Mouse (Mus musculus) forebrain, embryonic 15.5 days (tissue): ENCODE measurements around the gene Hist2h3c1. TPM values are rescaled to one million over a fixed set of nuclear protein-coding genes. Genes with fewer than 3 reads are reported as not detected.

Experiments
- ATAC-seq: fragments of 200-750 bp; cut with Nextera tagmentation; replicated peaks from 2 replicates; pipeline ENCODE4 v1.8.0; 2017; ENCODE audit warnings: mild to moderate bottlenecking, moderate TSS enrichment, moderate library complexity
- H3K27ac ChIP-seq: fragments of 300-500 bp; sonication (generic); replicated peaks from 2 replicates; pipeline ENCODE4 v1.5.1; 2015; ENCODE audit warnings: mild to moderate bottlenecking, inconsistent platforms
- H3K27me3 ChIP-seq: fragments of 300-500 bp; sonication (generic); 2 replicates; pipeline ENCODE4 v1.6.1; 2015; ENCODE audit warnings: inconsistent platforms
- H3K36me3 ChIP-seq: fragments of 300-500 bp; sonication (generic); 2 replicates; pipeline ENCODE4 v1.6.1; 2015; ENCODE audit warnings: mild to moderate bottlenecking, inconsistent platforms
- H3K4me1 ChIP-seq: fragments of 300-500 bp; sonication (generic); 2 replicates; pipeline ENCODE4 v1.6.1; 2015; ENCODE audit warnings: inconsistent platforms
- H3K4me2 ChIP-seq: fragments of 300-500 bp; sonication (generic); replicated peaks from 2 replicates; pipeline ENCODE4 v1.6.1; 2015; ENCODE audit warnings: mild to moderate bottlenecking, inconsistent platforms
- H3K4me3 ChIP-seq: fragments of 300-500 bp; sonication (generic); 2 replicates; pipeline ENCODE4 v1.5.1; 2015; ENCODE audit warnings: mild to moderate bottlenecking, inconsistent platforms
- H3K9ac ChIP-seq: fragments of 300-500 bp; sonication (generic); replicated peaks from 2 replicates; pipeline ENCODE4 v1.6.1; 2015; ENCODE audit warnings: mild to moderate bottlenecking, inconsistent platforms
- H3K9me3 ChIP-seq: fragments of 300-500 bp; sonication (generic); 2 replicates; pipeline ENCODE4 v1.6.1; 2016; ENCODE audit warnings: inconsistent platforms
- WGBS: fragments of 180-500 bp; shearing (Covaris S2); methylation state at CpG from one replicate; pipeline ENCODE4 v1.1.7; 2015; ENCODE audit warnings: mixed read lengths; 5-methylcytosine and 5-hydroxymethylcytosine counted together
- polyA plus RNA-seq: library from polyadenylated mRNA; unstranded; fragments of >200 nt; fragmentation: Nextera tagmentation; extraction: Ambion mirVana; gene quantifications from 2 replicates; pipeline ENCODE4 v1.2.1, GENCODE M21; 2015

The Hist2h3c1 gene
- polyA plus RNA-seq, 1 experiment from 2014 or later = 0.62 TPM

- peaks cover 50% of the 10 kb centered on the region for H3K4me1 ChIP-seq
- 5% methylated on average over 9 of the region's 9 CpGs for WGBS
Observed at GRCm38 (mm10) chr3:96221640-96222038, 24.8 kb upstream of the Hist2h3c1 start.

GRCm38 (mm10) chr3:96222774-96223173 is 23.7 kb upstream of the Hist2h3c1 start:
- Histone ChIP-seq H3K4me1 (peaks cover 50% of the 10 kb centered on the region), H3K27ac (no peak overlapping the region), H3K9me3 (no peaks in the 10 kb centered on the region), H3K9ac (no peak overlapping the region), H3K27me3 (no peaks in the 10 kb centered on the region), H3K4me3 (no peak overlapping the region), H3K36me3 (no peaks in the 10 kb centered on the region), H3K4me2 (peak overlapping the region; percentile 89; the same call in 1 of the 2 replicates)
- 77% methylated on average over 4 of the region's 4 CpGs for WGBS
- ATAC-seq = no peak

More at GRCm38 (mm10) chr3:96221640-96222038, 24.8 kb upstream of the Hist2h3c1 start:
- peak overlapping the region; percentile 67 for H3K9ac ChIP-seq
- H3K27me3 ChIP-seq = no peaks in the 10 kb centered on the region
- no peaks in the 10 kb centered on the region for H3K9me3 ChIP-seq
- peak overlapping the region; percentile 98 for H3K27ac ChIP-seq
- H3K4me2 ChIP-seq = peak overlapping the region; percentile 89
- no peak for ATAC-seq
- H3K36me3 ChIP-seq = no peaks in the 10 kb centered on the region
- H3K4me3 ChIP-seq = peak overlapping the region; percentile 48

- Histone ChIP-seq H3K4me1 (peaks cover 41% of the 10 kb centered on the region), H3K4me3 (no peak overlapping the region), H3K27me3 (no peaks in the 10 kb centered on the region), H3K36me3 (no peaks in the 10 kb centered on the region), H3K27ac (no peak overlapping the region), H3K9me3 (no peaks in the 10 kb centered on the region), H3K4me2 (no peak overlapping the region), H3K9ac (no peak overlapping the region)
- 15% methylated on average over 2 of the region's 2 CpGs for WGBS
- no peak for ATAC-seq
Observed at GRCm38 (mm10) chr3:96225421-96225820, 21.1 kb upstream of the Hist2h3c1 start.

GRCm38 (mm10) chr3:96226695-96227648 is 19.5 kb upstream of the Hist2h3c1 start:
- Histone ChIP-seq H3K9ac (no peak overlapping the region), H3K27ac (no peak overlapping the region), H3K4me3 (no peak overlapping the region), H3K4me2 (no peak overlapping the region), H3K36me3 (no peaks in the 10 kb centered on the region), H3K9me3 (no peaks in the 10 kb centered on the region), H3K27me3 (no peaks in the 10 kb centered on the region), H3K4me1 (peaks cover 30% of the 10 kb centered on the region)
- WGBS = 71% methylated on average over 8 of the region's 8 CpGs
- no peak for ATAC-seq

- no peaks in the 10 kb centered on the region for H3K9me3 ChIP-seq
- H3K4me2 ChIP-seq = no peak overlapping the region
- H3K27me3 ChIP-seq = no peaks in the 10 kb centered on the region
- no peak overlapping the region for H3K4me3 ChIP-seq
- WGBS = 72% methylated on average over 2 of the region's 2 CpGs
- H3K4me1 ChIP-seq = peaks cover 13% of the 10 kb centered on the region
- ATAC-seq = no peak
- no peak overlapping the region for H3K9ac ChIP-seq
- no peaks in the 10 kb centered on the region for H3K36me3 ChIP-seq
- no peak overlapping the region for H3K27ac ChIP-seq
Observed at GRCm38 (mm10) chr3:96228828-96229227, 17.7 kb upstream of the Hist2h3c1 start.

- no peaks in the 10 kb centered on the region for H3K36me3 ChIP-seq
- WGBS = 78% methylated on average over 2 of the region's 2 CpGs
- no peak overlapping the region for H3K9ac ChIP-seq
- ATAC-seq = no peak
- H3K4me2 ChIP-seq = no peak overlapping the region
- H3K27ac ChIP-seq = no peak overlapping the region
- H3K4me3 ChIP-seq = no peak overlapping the region
- H3K9me3 ChIP-seq = no peaks in the 10 kb centered on the region
- H3K4me1 ChIP-seq = 0 out of 2 replicates have a peak, but pooled peaks cover 5% of the 10 kb centered on the region
- no peaks in the 10 kb centered on the region for H3K27me3 ChIP-seq
Observed at GRCm38 (mm10) chr3:96230404-96230803, 16.1 kb upstream of the Hist2h3c1 start.

- H3K27ac ChIP-seq = no peak overlapping the region
- no peaks in the 10 kb centered on the region for H3K36me3 ChIP-seq
- H3K9me3 ChIP-seq = no peaks in the 10 kb centered on the region
- no peak overlapping the region for H3K4me3 ChIP-seq
- no peak for ATAC-seq
- 70% methylated on average over 4 of the region's 4 CpGs for WGBS
- H3K9ac ChIP-seq = no peak overlapping the region
- H3K4me2 ChIP-seq = no peak overlapping the region
- H3K27me3 ChIP-seq = no peaks in the 10 kb centered on the region
- no peaks in the 10 kb centered on the region for H3K4me1 ChIP-seq
Observed at GRCm38 (mm10) chr3:96230910-96231757, 15.4 kb upstream of the Hist2h3c1 start.

GRCm38 (mm10) chr3:96231758-96232120 is 14.7 kb upstream of the Hist2h3c1 start:
- Histone ChIP-seq H3K4me1 (no peaks in the 10 kb centered on the region), H3K36me3 (no peaks in the 10 kb centered on the region), H3K9me3 (no peaks in the 10 kb centered on the region), H3K27ac (no peak overlapping the region), H3K4me2 (no peak overlapping the region), H3K27me3 (no peaks in the 10 kb centered on the region), H3K4me3 (no peak overlapping the region), H3K9ac (no peak overlapping the region)
- 49% methylated on average over 2 of the region's 2 CpGs for WGBS
- no peak for ATAC-seq

GRCm38 (mm10) chr3:96234914-96235313 is 11.6 kb upstream of the Hist2h3c1 start:
- Histone ChIP-seq H3K36me3 (no peaks in the 10 kb centered on the region), H3K4me2 (no peak overlapping the region), H3K4me1 (peaks cover 16% of the 10 kb centered on the region), H3K27me3 (no peaks in the 10 kb centered on the region), H3K9ac (no peak overlapping the region), H3K4me3 (no peak overlapping the region), H3K27ac (no peak overlapping the region), H3K9me3 (no peaks in the 10 kb centered on the region)
- no peak for ATAC-seq
- WGBS = 95% methylated on average over 2 of the region's 2 CpGs

GRCm38 (mm10) chr3:96235836-96236235 is 10.6 kb upstream of the Hist2h3c1 start:
- ATAC-seq = no peak
- Histone ChIP-seq H3K4me2 (no peak overlapping the region), H3K9ac (no peak overlapping the region), H3K27ac (no peak overlapping the region), H3K36me3 (no peaks in the 10 kb centered on the region), H3K9me3 (no peaks in the 10 kb centered on the region), H3K27me3 (no peaks in the 10 kb centered on the region), H3K4me1 (peaks cover 18% of the 10 kb centered on the region), H3K4me3 (no peak overlapping the region)
- 76% methylated on average over 3 of the region's 3 CpGs for WGBS

- Histone ChIP-seq H3K4me3 (peak overlapping the region; percentile 39), H3K4me2 (peak overlapping the region; percentile 47), H3K36me3 (no peaks in the 10 kb centered on the region), H3K27ac (no peak overlapping the region), H3K9me3 (no peaks in the 10 kb centered on the region), H3K9ac (peak overlapping the region; percentile 49; the same call in 1 of the 2 replicates), H3K27me3 (no peaks in the 10 kb centered on the region), H3K4me1 (peaks cover 23% of the 10 kb centered on the region)
- 83% methylated on average over 4 of the region's 4 CpGs for WGBS
- no peak for ATAC-seq
Observed at GRCm38 (mm10) chr3:96236834-96237334, 9.6 kb upstream of the Hist2h3c1 start.
